Mouse (Mus musculus): ENCODE data around the gene Pkd1l2. TPM values are rescaled to one million over a fixed set of nuclear protein-coding genes. Genes with fewer than 3 reads are reported as not detected.

Pkd1l2 gene
- total RNA-seq, 2 experiments from 2014 or later = 0.07 TPM; not detected in 1

GRCm38 (mm10) chr8:117089802-117090201 is 7.6 kb upstream of the Pkd1l2 start:
- intact Hi-C loops (cut with DNase I) = no loop called here
- DNase-seq (ENCODE audit: low spot score in 2 of 2) = no peak

- no peak for DNase-seq (ENCODE audit: low spot score in 2 of 2)
- intact Hi-C loops (cut with DNase I) = no loop called here
Measured at GRCm38 (mm10) chr8:117087036-117087435, 4.8 kb upstream of the Pkd1l2 start.

- intact Hi-C loops (cut with DNase I) = no loop called here
- no peak for DNase-seq (ENCODE audit: low spot score in 2 of 2)
Measured at GRCm38 (mm10) chr8:117085521-117085920, 3.3 kb upstream of the Pkd1l2 start.

GRCm38 (mm10) chr8:117082947-117083559 is 804 bp upstream of the Pkd1l2 start:
- DNase-seq (ENCODE audit: low spot score in 2 of 2) = no peak
- intact Hi-C loops (cut with DNase I) = no loop called here

- DNase-seq (ENCODE audit: low spot score in 2 of 2) = no peak
- intact Hi-C loops (cut with DNase I) = no loop called here
Measured at GRCm38 (mm10) chr8:117079652-117080051, 2.6 kb downstream of the Pkd1l2 start.

- intact Hi-C loops (cut with DNase I) = no loop called here
Measured at GRCm38 (mm10) chr8:117078367-117078926, 3.8 kb downstream of the Pkd1l2 start.

DNA sequence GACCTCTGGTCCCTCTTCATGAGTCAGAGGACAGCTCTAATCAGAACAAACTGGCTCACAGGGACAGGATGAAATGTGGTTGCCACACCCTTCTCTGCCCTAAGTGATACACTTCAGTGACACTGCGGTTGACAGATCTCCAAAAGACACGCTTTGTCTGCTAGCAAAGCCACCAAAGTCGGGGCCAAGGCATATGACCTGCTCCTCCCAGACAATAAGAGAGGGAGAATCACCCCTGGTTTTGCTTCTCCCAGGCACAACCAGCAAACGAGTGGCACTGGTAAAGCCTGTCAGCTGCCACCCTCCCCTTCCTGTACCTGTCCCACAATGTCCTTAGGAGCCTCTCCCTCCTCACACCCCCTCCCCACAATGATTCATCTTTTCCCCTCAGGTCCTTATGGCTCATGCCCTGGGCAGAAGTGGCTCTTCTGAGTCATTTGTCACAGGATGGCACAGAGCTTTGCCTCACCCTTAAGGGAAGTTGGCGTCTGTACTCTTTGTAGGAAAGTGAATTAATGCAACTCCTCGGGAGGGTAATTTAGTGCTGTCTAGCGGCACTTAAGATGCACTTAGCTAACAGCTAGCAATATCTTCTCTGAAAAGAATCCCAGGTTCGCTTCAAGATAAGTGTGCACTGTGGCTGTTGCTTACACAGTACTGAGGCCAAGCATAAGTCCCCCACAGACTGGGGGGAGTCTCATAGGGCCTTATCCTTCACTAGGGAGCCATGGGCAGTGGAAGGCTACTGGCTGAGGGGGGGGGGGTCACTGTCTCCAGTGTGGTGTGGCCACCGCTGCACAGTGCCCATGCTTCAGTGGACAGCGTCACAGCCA is 7.7 kb downstream of the Pkd1l2 start:
- intact Hi-C loops (cut with DNase I) = no loop called here

More at GRCm38 (mm10) chr8:117078367-117078926, 3.8 kb downstream of the Pkd1l2 start:
- no peak for DNase-seq (ENCODE audit: low spot score in 2 of 2)

GRCm38 (mm10) chr8:117069708-117070107 is 12.5 kb downstream of the Pkd1l2 start:
- peak; percentile 9 to 17 for DNase-seq (ENCODE audit: low spot score in 2 of 2)

More for the DNA sequence above, 7.7 kb downstream of the Pkd1l2 start:
- no peak for DNase-seq (ENCODE audit: low spot score in 2 of 2)

DNA sequence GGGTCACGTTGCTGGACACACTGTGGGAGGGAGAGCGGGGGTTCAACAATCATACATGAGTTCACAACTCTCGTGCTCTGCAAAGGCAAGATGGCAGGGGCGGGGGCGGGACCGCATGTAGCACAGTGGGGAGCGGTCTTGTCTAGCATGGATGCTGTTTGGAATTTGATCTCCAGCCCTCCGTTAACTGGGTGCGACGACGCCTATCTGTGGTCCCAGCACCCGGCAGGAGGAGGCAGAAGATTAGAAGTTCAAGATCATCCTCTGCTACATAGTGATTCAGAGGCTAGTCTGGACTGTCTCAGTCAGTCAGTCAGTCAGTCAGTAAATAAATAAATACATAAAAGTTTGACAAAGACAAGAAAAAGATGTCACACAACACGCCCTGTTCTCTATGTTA is 14.0 kb downstream of the Pkd1l2 start:
- intact Hi-C loops (cut with DNase I) = no loop called here
- no peak for DNase-seq (ENCODE audit: low spot score in 2 of 2)

More at GRCm38 (mm10) chr8:117069708-117070107, 12.5 kb downstream of the Pkd1l2 start:
- intact Hi-C loops (cut with DNase I) = no loop called here

DNA sequence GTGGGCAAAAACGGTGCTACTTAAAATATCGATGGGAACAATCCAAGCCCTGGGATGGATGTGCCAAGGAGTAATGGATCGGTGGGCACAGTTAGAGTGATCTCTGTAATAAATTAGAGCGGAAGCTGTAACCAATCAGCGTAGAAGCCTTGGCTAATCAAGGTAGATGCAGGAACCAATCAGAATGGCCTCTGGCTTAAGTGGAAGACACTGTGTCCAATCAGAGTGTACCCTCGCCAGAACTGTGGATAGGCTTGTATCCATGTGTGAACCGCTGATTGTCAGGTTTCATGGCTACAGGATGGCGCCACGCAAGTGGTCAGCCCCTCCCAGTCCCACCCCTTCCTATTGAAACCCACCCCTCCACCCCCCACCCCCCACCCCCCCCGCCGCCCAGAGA is 14.9 kb downstream of the Pkd1l2 start:
- intact Hi-C loops (cut with DNase I) = no loop called here
- DNase-seq (ENCODE audit: low spot score in 2 of 2) = no peak

DNA sequence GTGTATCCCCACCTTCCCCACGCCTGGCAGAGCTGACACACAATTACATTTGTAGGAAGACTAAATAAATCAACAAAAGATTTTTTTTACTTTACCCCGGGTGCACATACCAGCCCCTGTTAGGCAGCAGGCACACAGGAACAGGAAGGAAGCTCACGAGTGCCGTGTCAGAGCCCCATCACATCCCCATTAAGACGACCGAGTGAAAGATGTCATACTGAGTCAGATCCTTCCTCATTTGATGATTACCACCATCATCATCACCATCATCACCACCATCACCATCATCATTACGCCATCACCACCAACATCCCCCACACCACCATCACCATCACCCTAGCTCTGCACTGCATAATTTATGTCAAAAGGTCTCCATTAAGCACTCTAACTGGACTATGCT is 15.3 kb downstream of the Pkd1l2 start:
- DNase-seq (ENCODE audit: low spot score in 2 of 2) = no peak
- intact Hi-C loops (cut with DNase I) = no loop called here

- peak; percentile 52 to 74 for DNase-seq (ENCODE audit: low spot score in 2 of 2)
- intact Hi-C loops (cut with DNase I) = no loop called here
Measured at GRCm38 (mm10) chr8:117061180-117061880, 20.9 kb downstream of the Pkd1l2 start.

DNA sequence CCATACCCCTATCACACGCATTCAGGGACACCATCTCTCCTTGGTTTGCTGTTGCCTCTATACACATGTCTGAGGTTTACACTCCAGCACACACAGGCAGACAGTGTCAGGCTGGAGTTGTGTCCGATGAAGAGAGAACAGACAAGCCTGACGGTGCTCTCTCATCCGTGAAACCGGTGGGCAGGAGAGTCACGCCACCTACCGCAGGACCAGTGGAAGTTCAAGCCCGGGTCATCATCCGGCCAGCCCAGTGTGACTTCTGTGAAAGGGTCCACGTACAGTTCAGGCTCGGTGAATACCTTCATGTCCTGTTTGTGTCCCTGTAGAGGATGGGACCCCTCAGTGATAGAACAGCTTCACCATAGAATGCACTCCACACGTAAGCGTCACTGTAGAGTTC is 21.9 kb downstream of the Pkd1l2 start:
- no peak for DNase-seq (ENCODE audit: low spot score in 2 of 2)
- intact Hi-C loops (cut with DNase I) = no loop called here

- intact Hi-C loops (cut with DNase I) = no loop called here
Measured at GRCm38 (mm10) chr8:117059021-117059420, 23.2 kb downstream of the Pkd1l2 start.

GRCm38 (mm10) chr8:117055097-117055496 is 27.2 kb downstream of the Pkd1l2 start:
- intact Hi-C loops (cut with DNase I) = no loop called here
- no peak for DNase-seq (ENCODE audit: low spot score in 2 of 2)

More at GRCm38 (mm10) chr8:117059021-117059420, 23.2 kb downstream of the Pkd1l2 start:
- no peak for DNase-seq (ENCODE audit: low spot score in 2 of 2)

DNA sequence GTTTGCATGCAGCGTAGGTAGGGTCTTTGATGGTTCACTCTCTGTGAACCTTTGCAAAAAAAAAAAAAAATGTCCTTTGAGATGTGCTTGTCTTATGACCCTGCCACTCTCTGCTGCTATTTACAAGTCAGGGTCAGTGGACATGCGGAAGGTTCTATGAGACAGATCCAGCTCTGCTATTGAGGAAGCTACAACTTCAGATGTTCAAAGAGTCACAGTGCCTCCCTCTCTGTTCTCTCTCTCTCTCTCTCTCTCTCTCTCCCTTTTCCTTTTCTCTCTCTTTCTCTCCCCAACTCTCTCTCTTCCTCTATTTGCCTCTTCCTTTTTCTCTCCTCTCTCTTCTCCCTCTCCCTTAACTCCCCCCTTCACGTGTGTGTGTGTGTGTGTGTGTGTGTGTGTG is 28.1 kb downstream of the Pkd1l2 start:
- intact Hi-C loops (cut with DNase I) = no loop called here
- no peak for DNase-seq (ENCODE audit: low spot score in 2 of 2)

DNA sequence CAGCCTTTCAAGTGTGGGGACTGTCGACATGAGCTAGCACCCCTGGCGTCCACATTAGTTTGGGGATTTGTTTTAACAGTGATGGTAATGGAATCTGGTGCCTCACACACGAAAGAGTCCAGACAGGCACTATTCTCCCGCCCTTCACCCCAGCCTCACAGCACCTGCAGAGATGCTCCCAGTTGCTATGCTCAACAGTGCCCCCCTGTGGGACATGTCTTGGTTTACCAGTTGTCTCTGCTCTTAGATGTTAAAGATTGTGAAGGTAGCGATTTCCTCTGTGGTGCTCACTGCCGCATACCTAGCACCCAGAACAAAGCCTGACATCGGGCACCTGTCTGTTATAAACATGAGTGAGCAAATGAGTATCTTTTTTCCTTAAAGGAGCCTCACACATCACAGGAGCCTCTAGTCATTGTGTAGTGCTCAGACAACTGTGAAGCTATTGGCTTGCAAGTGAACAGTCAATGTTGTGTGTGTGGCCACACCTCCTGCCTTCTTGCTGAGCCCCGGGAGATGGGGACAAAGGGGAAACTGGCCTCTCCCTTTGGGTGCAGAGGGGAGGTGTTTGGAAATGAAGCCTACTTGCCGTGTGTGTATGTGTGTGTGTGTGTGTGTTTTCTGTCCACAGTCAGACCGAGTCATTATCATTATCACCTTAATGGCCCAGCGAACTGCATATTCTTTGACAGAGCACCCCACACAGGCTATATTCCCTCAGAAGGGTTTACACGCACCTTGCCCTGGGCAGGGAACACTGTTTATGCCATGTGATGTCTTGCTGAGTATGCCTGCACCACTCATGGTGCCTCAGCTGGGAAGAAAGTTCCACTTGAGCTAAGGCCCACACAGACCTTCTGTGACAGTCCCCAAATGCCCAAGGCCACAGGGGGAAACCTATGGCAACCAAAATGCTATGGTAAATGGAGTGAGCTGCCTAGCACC is 28.8 kb downstream of the Pkd1l2 start:
- no peak for DNase-seq (ENCODE audit: low spot score in 2 of 2)
- intact Hi-C loops (cut with DNase I) = no loop called here

GRCm38 (mm10) chr8:117051316-117051715 is 30.9 kb downstream of the Pkd1l2 start:
- no peak for DNase-seq (ENCODE audit: low spot score in 2 of 2)
- intact Hi-C loops (cut with DNase I) = no loop called here

DNA sequence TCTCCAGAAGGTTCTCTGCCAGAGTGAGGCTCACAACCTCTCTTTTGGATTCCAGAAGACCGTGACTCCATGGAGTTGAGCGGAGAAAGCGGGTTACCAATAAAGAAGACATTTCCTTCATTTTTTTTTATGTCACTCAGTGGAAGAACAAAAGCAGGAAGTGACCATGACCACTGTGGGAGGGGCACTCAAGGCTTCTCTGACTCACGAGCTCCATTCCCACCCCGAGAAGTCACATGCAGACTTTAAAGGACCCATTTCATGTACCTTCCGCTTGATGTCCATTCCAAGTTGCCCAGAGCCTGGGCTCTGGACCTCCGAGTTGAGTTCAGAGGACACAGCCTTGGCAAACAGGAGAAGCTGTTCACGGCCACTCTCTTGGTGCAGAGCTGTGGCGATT is 31.5 kb downstream of the Pkd1l2 start:
- no peak for DNase-seq (ENCODE audit: low spot score in 2 of 2)
- intact Hi-C loops (cut with DNase I) = no loop called here

Measured in left cerebral cortex, postnatal 25 days (tissue).